In genomic region chr14:99046782-99047181, GRCm38 (mm10) we compare ENCODE assay signal across 9 mouse cellular contexts. TPM values are rescaled to one million over a fixed set of nuclear protein-coding genes. Genes with fewer than 3 reads are reported as not detected.
DNase-seq lines count a peak whose midpoint lies in the region; ATAC-seq and TF ChIP-seq lines count a peak whose summit lies in the region.
"Had no signal": no experiment of that assay in that cellular context is flagged by ENCODE, and none has a peak within 500 bp of the region (broad histone marks: within the 10 kb centered on the region; RNA-seq: fewer than 3 reads in every experiment).

No protein-coding gene starts in this region.

- TF ChIP-seq EP300 in liver, postnatal 0 days (IDR thresholded peaks at IDR 0.05; ENCODE audit: low read depth): no peak

- H3K9ac ChIP-seq in heart, embryonic 16.5 days (ENCODE audit: low read length): peak overlapping the region; percentile 95
- H3K9ac ChIP-seq in liver, postnatal 0 days (replicated peaks): peak overlapping the region; percentile 94

- DNase-seq in layer of hippocampus, adult 2 months (ENCODE audit: low spot score in 2 of 2): no peak
- DNase-seq in layer of hippocampus, postnatal 25 days (ENCODE audit: extremely low spot score in 1 of 2, low spot score in 1 of 2): no peak
- DNase-seq in brain, adult 2 months (ENCODE audit: low read depth, low spot score): peak; percentile 19
- DNase-seq in liver, postnatal 0 days: no peak
- peak; percentile 32 for DNase-seq in thymus, postnatal 14 days
- no peak for DNase-seq in frontal cortex, postnatal 14 days (ENCODE audit: low spot score in 2 of 2)
- no peak for DNase-seq in urinary bladder, adult 18-20 months (ENCODE audit: low spot score in 2 of 2)

- peaks cover 9% of the 10 kb centered on the region for H3K36me3 ChIP-seq in heart, embryonic 16.5 days (ENCODE audit: control insufficient read depth, insufficient read depth)
- peaks cover 13% of the 10 kb centered on the region for H3K36me3 ChIP-seq in liver, postnatal 0 days (replicated peaks; ENCODE audit: insufficient read depth, low read length)

- H3K4me3 ChIP-seq in layer of hippocampus, adult 2 months: peak overlapping the region; percentile 98
- peak overlapping the region; percentile 98 for H3K4me3 ChIP-seq in heart, embryonic 16.5 days (ENCODE audit: low read length)
- peak overlapping the region; percentile 91 for H3K4me3 ChIP-seq in liver, postnatal 0 days (ENCODE audit: low read depth, low read length)

- WGBS in heart, embryonic 16.5 days: under 1% methylated on average over 15 of the region's 15 CpGs
- WGBS in liver, postnatal 0 days (ENCODE audit: insufficient replicate concordance): 0% methylated on average over 15 of the region's 15 CpGs

- H3K27ac ChIP-seq in layer of hippocampus, adult 2 months: no peak overlapping the region
- peak overlapping the region; percentile 94 for H3K27ac ChIP-seq in heart, embryonic 16.5 days (ENCODE audit: low read length)
- peak overlapping the region; percentile 91 for H3K27ac ChIP-seq in liver, postnatal 0 days (ENCODE audit: low read depth)

- ATAC-seq in heart, embryonic 16.5 days (replicated peaks; ENCODE audit: extremely low read depth, insufficient read depth, low FRiP score): 0 out of 2 replicates have a peak, but pooled peaks have one; percentile 2
- ATAC-seq in liver, postnatal 0 days: no peak

- H3K4me1 ChIP-seq in heart, embryonic 16.5 days (ENCODE audit: control insufficient read depth, insufficient read depth, low read length): peaks cover 25% of the 10 kb centered on the region
- H3K4me1 ChIP-seq in liver, postnatal 0 days (ENCODE audit: insufficient read depth): peaks cover 19% of the 10 kb centered on the region

- no peak for TF ChIP-seq CTCF in layer of hippocampus, adult 2 months (conservative IDR thresholded peaks at IDR 0.05)
- TF ChIP-seq CTCF in liver, postnatal 0 days (IDR thresholded peaks at IDR 0.05; ENCODE audit: low read depth): no peak

- no peaks in the 10 kb centered on the region for H3K9me3 ChIP-seq in heart, embryonic 16.5 days (replicated peaks; ENCODE audit: control insufficient read depth, low read length)
- no peaks in the 10 kb centered on the region for H3K9me3 ChIP-seq in liver, postnatal 0 days (ENCODE audit: low read length)

- no peaks in the 10 kb centered on the region for H3K27me3 ChIP-seq in heart, embryonic 16.5 days (ENCODE audit: control insufficient read depth, insufficient read depth, low read length)
- H3K27me3 ChIP-seq in liver, postnatal 0 days (ENCODE audit: insufficient read depth, low read length): no peaks in the 10 kb centered on the region

- H3K4me2 ChIP-seq in heart, embryonic 16.5 days (ENCODE audit: low read depth, low read length): peak overlapping the region; percentile 88
- peak overlapping the region; percentile 84 for H3K4me2 ChIP-seq in liver, postnatal 0 days (ENCODE audit: low read depth, low read length)

RNA-seq across cellular contexts. Expression of gene Bora, which starts 0.8 kb away (rescaled TPM):
- 1 to 10 TPM; 2.5 to 3.5 TPM for total RNA-seq in layer of hippocampus, adult 2 months (2021)
- total RNA-seq in layer of hippocampus, postnatal 25 days (2021): 1 to 10 TPM; 2.0 to 2.4 TPM
- 41.5 and 46.1 TPM in 2 replicates for polyA plus RNA-seq in heart, embryonic 16.5 days (2015; fragmentation: Nextera tagmentation; extraction: Ambion mirVana)
- polyA plus RNA-seq in liver, postnatal 0 days (2015; fragmentation: Nextera tagmentation; extraction: Ambion mirVana): 13.0 and 13.6 TPM in 2 replicates

RNA-seq across cellular contexts. Expression of gene Mzt1, which starts 0.8 kb away (rescaled TPM):
- 10 to 100 TPM; 65.4 to 76.2 TPM for total RNA-seq in layer of hippocampus, adult 2 months (2021)
- 10 to 100 TPM; 65.1 to 67.7 TPM for total RNA-seq in layer of hippocampus, postnatal 25 days (2021)
- 75.0 and 97.7 TPM in 2 replicates for polyA plus RNA-seq in heart, embryonic 16.5 days (2015; fragmentation: Nextera tagmentation; extraction: Ambion mirVana)
- polyA plus RNA-seq in liver, postnatal 0 days (2015; fragmentation: Nextera tagmentation; extraction: Ambion mirVana): 42.5 and 43.2 TPM in 2 replicates

RNA-seq across cellular contexts. Expression of gene Pibf1, which starts 52.4 kb away (rescaled TPM):
- total RNA-seq in layer of hippocampus, adult 2 months (2021): 10 to 100 TPM; 14.1 to 15.5 TPM
- 10 to 100 TPM; 14.2 to 16.8 TPM for total RNA-seq in layer of hippocampus, postnatal 25 days (2021)
- polyA plus RNA-seq in heart, embryonic 16.5 days (2015; fragmentation: Nextera tagmentation; extraction: Ambion mirVana): 12.8 and 15.0 TPM in 2 replicates
- polyA plus RNA-seq in liver, postnatal 0 days (2015; fragmentation: Nextera tagmentation; extraction: Ambion mirVana): 4.7 and 4.9 TPM in 2 replicates

RNA-seq across cellular contexts. Expression of gene Rpl36a-ps1, which starts 52.7 kb away (rescaled TPM):
- total RNA-seq in layer of hippocampus, adult 2 months (2021): 1 to 10 TPM; 2.1 TPM
- under 1 TPM in 1 of 2 experiments, not detected in 1; 0.71 TPM for total RNA-seq in layer of hippocampus, postnatal 25 days (2021)
- 4.4 TPM in 1 of 2 replicates, not detected in the other for polyA plus RNA-seq in heart, embryonic 16.5 days (2015; fragmentation: Nextera tagmentation; extraction: Ambion mirVana)
- 2.5 and 3.0 TPM in 2 replicates for polyA plus RNA-seq in liver, postnatal 0 days (2015; fragmentation: Nextera tagmentation; extraction: Ambion mirVana)
- polyA plus RNA-seq: gonadal fat pad, adult 2 months had no signal

RNA-seq across cellular contexts. Expression of gene Dis3, which starts 52.8 kb away (rescaled TPM):
- total RNA-seq in layer of hippocampus, adult 2 months (2021): 10 to 100 TPM; 16.4 to 21.5 TPM
- total RNA-seq in layer of hippocampus, postnatal 25 days (2021): 10 to 100 TPM; 15.9 to 17.7 TPM
- polyA plus RNA-seq in heart, embryonic 16.5 days (2015; fragmentation: Nextera tagmentation; extraction: Ambion mirVana): 17.1 and 18.3 TPM in 2 replicates
- 7.1 and 7.5 TPM in 2 replicates for polyA plus RNA-seq in liver, postnatal 0 days (2015; fragmentation: Nextera tagmentation; extraction: Ambion mirVana)

Comparison
In these comparisons a context has a peak if more than half of its experiments do, and no peak if none do; other contexts are left out.
1. DNase-seq: peak in brain, adult 2 months (single experiment) and thymus, postnatal 14 days (single experiment); none in layer of hippocampus, adult 2 months (0 of 2), layer of hippocampus, postnatal 25 days (0 of 2), liver, postnatal 0 days (single experiment), frontal cortex, postnatal 14 days (0 of 2) and urinary bladder, adult 18-20 months (0 of 2).
2. Peak in every context shown above with its lines, with median percentiles within 50 percentile points of each other: H3K4me3 ChIP-seq.